Mouse (Mus musculus): ENCODE data around the gene Fam162b. TPM values are rescaled to one million over a fixed set of nuclear protein-coding genes. Genes with fewer than 3 reads are reported as not detected.

Fam162b gene
- 1.1 and 2.5 TPM in 2 replicates for polyA plus RNA-seq (2015; fragmentation: Nextera tagmentation; extraction: Ambion mirVana)

GRCm38 (mm10) chr10:51590139-51590574 lies at the start of gene Fam162b:
Gene Fam162b, minus strand, starts transcription at chr10:51590517.

DNA sequence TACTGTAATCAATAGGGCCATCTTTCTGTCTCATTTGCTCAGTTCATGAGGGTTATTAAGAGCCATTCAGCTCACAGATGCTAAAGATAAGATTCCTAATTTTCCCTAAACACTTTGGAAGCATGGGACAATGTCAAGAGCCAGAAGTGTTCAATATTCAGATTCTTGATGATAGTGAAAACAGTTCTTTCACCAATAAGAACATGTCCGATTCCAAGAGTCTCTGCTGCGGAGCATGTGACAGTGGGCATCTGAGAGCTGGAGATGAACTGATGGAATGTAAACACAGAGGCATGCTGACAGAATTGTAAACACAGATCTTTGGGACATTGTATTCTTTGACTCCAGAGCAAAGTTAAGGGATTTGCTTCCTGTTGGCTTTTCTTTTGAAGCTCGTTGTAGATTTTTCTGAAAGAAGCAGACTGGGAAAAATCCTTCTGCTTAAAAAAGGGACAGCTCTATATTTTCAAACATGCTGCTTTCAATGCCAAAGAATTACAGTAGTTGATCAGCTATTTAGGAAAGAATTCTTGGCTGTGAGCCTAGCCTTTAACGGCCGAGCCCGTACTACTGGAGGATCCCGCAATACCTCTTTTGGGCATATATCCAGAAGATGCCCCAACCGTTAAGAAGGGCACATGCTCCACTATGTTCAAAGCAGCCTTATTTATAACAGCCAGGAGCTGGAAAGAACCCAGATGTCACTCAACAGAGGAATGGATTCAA lies 41.3 kb upstream of the Fam162b start, which contains the start of gene Gprc6a:
TSS of gene Gprc6a (minus strand) at position 51 of the 726 bp plus-strand sequence.

Other genes starting within 250 kb of the Fam162b start
- 2.3 and 4.9 TPM in 2 replicates for gene Gm49339, start 109.9 kb downstream of the Fam162b start, polyA plus RNA-seq (2015; fragmentation: Nextera tagmentation; extraction: Ambion mirVana)
- gene Lilr4b, start 109.9 kb downstream of the Fam162b start, polyA plus RNA-seq (2015; fragmentation: Nextera tagmentation; extraction: Ambion mirVana), result 4.5 and 6.3 TPM in 2 replicates
- 13.3 and 17.9 TPM in 2 replicates for gene Lilrb4a, start 99.6 kb downstream of the Fam162b start, polyA plus RNA-seq (2015; fragmentation: Nextera tagmentation; extraction: Ambion mirVana)
- gene Gprc6a, start 40.9 kb upstream of the Fam162b start, polyA plus RNA-seq (2015; fragmentation: Nextera tagmentation; extraction: Ambion mirVana), result not detected in 2 replicates
- gene Rfx6, start 87.2 kb upstream of the Fam162b start, polyA plus RNA-seq (2015; fragmentation: Nextera tagmentation; extraction: Ambion mirVana), result not detected in 2 replicates

Data from adrenal gland, postnatal 0 days (tissue).